Mouse (Mus musculus) brain, embryonic 14.5 days (tissue): ENCODE results near the gene Rft1.

Source experiments
- CTCF ChIP-seq: fragments of 200-500 bp; IDR thresholded peaks from 2 replicates; pipeline ENCODE4 v1.5.1; 2012; ENCODE audit warnings: inconsistent platforms, mild to moderate bottlenecking, moderate library complexity, borderline replicate concordance; ENCODE audit not compliant: insufficient read depth, insufficient read length; ENCODE audit errors: extremely low read depth
- POLR2A ChIP-seq: fragments of 200-500 bp; IDR thresholded peaks from 2 replicates; pipeline ENCODE4 v1.6.1; 2012; ENCODE audit warnings: mild to moderate bottlenecking, inconsistent platforms, borderline replicate concordance; ENCODE audit not compliant: poor library complexity, insufficient read depth, insufficient read length, severe bottlenecking; ENCODE audit errors: extremely low read depth

DNA sequence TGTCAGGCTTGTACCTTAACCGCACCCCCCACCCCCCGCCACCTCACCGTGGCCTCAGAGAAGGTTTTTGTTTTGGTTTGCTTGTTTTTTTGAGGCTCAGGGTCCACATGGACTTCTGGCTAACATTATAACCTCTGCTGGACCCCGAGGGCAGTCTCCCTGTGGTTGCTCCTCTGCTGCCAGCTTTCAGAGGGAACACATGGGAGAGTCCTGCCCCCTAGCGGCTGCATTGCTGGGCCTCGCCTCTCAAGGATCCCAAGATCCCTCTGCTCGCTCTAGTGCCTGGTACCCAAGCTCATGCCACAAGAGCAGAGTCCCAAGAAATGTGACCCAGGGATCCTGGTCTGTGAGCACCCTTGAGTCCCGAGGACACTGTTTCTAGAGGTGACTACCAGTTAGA is 45.5 kb downstream of the Rft1 start:
- TF ChIP-seq POLR2A (no peak), CTCF (peak; percentile 78)
